Mouse (Mus musculus) heart, adult 10 weeks (tissue): ENCODE data around the gene Dab2ip. TPM values are rescaled to one million over a fixed set of nuclear protein-coding genes. Genes with fewer than 3 reads are reported as not detected.

ENCODE experiments used
- polyA plus RNA-seq: library from polyadenylated mRNA; stranded (reverse); fragments of 350-450 nt; fragmentation: Illumina TruSeq; extraction: RNeasy Lipid Tissue Mini Kit (QIAGEN cat#74804); gene quantifications from one replicate; pipeline ENCODE4 v1.2.3, GENCODE M21; 2014; ENCODE audit warnings: low read depth, low replicate concordance

Dab2ip gene
- polyA plus RNA-seq: 31.7 TPM

GRCm38 (mm10) chr2:35557911-35558825, at the start of gene Dab2ip:
TSS of gene Dab2ip (plus strand) at chr2:35558266.

Other genes starting within 250 kb of the Dab2ip start
- 106 TPM for gene Stom, start 221.3 kb upstream of the Dab2ip start, polyA plus RNA-seq
- gene 4930568D16Rik, start 190.5 kb upstream of the Dab2ip start, polyA plus RNA-seq: not detected
- not detected for gene 4930402F06Rik, start 161.1 kb upstream of the Dab2ip start, polyA plus RNA-seq
- gene Ggta1, start 95.0 kb upstream of the Dab2ip start, polyA plus RNA-seq: 14.7 TPM